Mouse (Mus musculus) liver, embryonic 14.5 days (tissue): ENCODE data around the gene Lsm7. TPM values are rescaled to one million over a fixed set of nuclear protein-coding genes. Genes with fewer than 3 reads are reported as not detected.

Experiments
- ATAC-seq: fragments of 200-750 bp; cut with Nextera tagmentation; 2 replicates; pipeline ENCODE4 v1.8.0; 2017; ENCODE audit warnings: moderate number of reproducible peaks, mild to moderate bottlenecking, moderate library complexity; ENCODE audit not compliant: insufficient read depth
- DNase-seq, 3 experiments: peaks; one replicate each; pipeline ENCODE4 v3.0.0-alpha.2; 2012 to 2013; ENCODE audit warnings: low read depth in 3 of 3, low spot score in 3 of 3
- H3K27ac ChIP-seq: fragments of 300-500 bp; sonication (generic); 2 replicates; pipeline ENCODE4 v1.5.1; 2014; ENCODE audit warnings: moderate library complexity, mild to moderate bottlenecking, control low read depth, inconsistent platforms
- H3K27me3 ChIP-seq: fragments of 300-500 bp; sonication (generic); 2 replicates; pipeline ENCODE4 v1.6.1; 2014; ENCODE audit warnings: mild to moderate bottlenecking, low read length, moderate library complexity; ENCODE audit not compliant: control insufficient read depth, insufficient read depth
- H3K36me3 ChIP-seq: fragments of 300-500 bp; sonication (generic); replicated peaks from 2 replicates; pipeline ENCODE4 v1.6.1; 2014; ENCODE audit warnings: low read depth; ENCODE audit not compliant: control insufficient read depth, insufficient read depth
- H3K4me1 ChIP-seq, 2 experiments: fragments of 200-500 bp in 1 of 2; fragments of 300-500 bp in 1 of 2; sonication (generic) in 1 of 2; replicated peaks; 2 replicates each; pipeline ENCODE4 v1.6.1; 2012 to 2014; ENCODE audit warnings: antibody characterized with exemption in 1 of 2, inconsistent platforms in 1 of 2, low read length in 1 of 2; ENCODE audit not compliant: control insufficient read depth in 2 of 2, insufficient read depth in 2 of 2
- H3K4me2 ChIP-seq: fragments of 300-500 bp; sonication (generic); 2 replicates; pipeline ENCODE4 v1.6.1; 2014; ENCODE audit warnings: low read depth, mild to moderate bottlenecking, control low read depth, moderate library complexity
- H3K4me3 ChIP-seq, 2 experiments: fragments of 200-500 bp in 1 of 2; fragments of 300-500 bp in 1 of 2; sonication (generic) in 1 of 2; 2 replicates each; pipeline ENCODE4 v1.5.1; 2012 to 2014; ENCODE audit warnings: low read depth in 2 of 2, low read length in 2 of 2, mild to moderate bottlenecking in 2 of 2, control low read depth in 1 of 2, inconsistent platforms in 1 of 2, moderate library complexity in 1 of 2; ENCODE audit not compliant: insufficient read depth in 1 of 2
- H3K9ac ChIP-seq: fragments of 300-500 bp; sonication (generic); replicated peaks from 2 replicates; pipeline ENCODE4 v1.6.1; 2014; ENCODE audit warnings: mild to moderate bottlenecking, control low read depth, moderate library complexity
- H3K9me3 ChIP-seq: fragments of 300-500 bp; sonication (generic); 2 replicates; pipeline ENCODE4 v1.6.1; 2016; ENCODE audit warnings: low read length, mixed read lengths; ENCODE audit not compliant: control insufficient read depth
- CTCF ChIP-seq: IDR thresholded peaks from 2 replicates; pipeline ENCODE4 v1.5.1; 2016; ENCODE audit warnings: antibody characterized with exemption, low read depth, control low read depth
- EP300 ChIP-seq: IDR thresholded peaks from 2 replicates; pipeline ENCODE4 v1.6.1; 2016; ENCODE audit warnings: antibody characterized with exemption, low read depth
- WGBS: fragments of 180-500 bp; shearing (Covaris S2); extraction: QIAGEN DNeasy Blood & Tissue Kit; methylation state at CpG from one replicate; pipeline ENCODE4 v1.1.7; 2014; ENCODE audit not compliant: insufficient replicate concordance; 5-methylcytosine and 5-hydroxymethylcytosine counted together
- polyA plus RNA-seq, 2 experiments: library from polyadenylated mRNA; depleted of rRNA in 1 of 2; stranded (reverse) in 1 of 2; unstranded in 1 of 2; fragments of >200 nt; fragmentation: Nextera tagmentation in 1 of 2; extraction: Ambion mirVana in 1 of 2; gene quantifications; 2 replicates each; pipeline versions ENCODE4 v1.2.1 to v1.2.3; 2012 to 2014

Lsm7 gene
- polyA plus RNA-seq, 2 experiments, result 178 to 215 TPM

DNA sequence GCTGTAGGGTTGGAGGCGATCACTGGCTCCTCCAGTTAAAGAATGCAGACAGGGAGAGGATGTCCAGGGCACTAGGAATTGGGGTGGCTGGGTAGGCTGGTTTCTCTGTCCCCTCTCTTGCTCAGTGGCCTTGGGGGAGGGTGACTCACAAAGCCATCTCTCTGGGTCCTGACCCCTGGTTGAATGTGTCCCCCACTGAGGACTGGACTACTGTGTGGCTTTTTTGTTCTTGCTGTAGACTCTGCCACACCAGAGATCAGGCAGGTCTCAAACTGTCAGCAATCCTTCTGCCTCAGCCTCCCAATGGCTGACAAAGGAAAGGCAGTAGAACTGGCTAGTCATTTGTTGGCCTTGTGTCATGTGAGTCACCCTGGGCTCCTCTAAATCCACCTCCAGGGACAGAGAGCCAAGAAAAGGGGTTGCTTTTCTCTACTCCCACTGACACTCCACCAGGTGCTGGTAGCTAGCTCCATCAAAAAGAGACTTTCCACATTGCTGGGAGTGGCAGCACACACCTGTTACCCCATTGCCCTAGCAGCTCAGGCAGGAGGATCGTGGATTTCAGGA lies 16.6 kb downstream of the Lsm7 start:
- Histone ChIP-seq H3K36me3 (no peaks in the 10 kb centered on the region), H3K9me3 (no peaks in the 10 kb centered on the region), H3K4me3 (no peak overlapping the region), H3K4me2 (no peak overlapping the region), H3K9ac (no peak overlapping the region), H3K27me3 (peaks cover 59% of the 10 kb centered on the region), H3K27ac (no peak overlapping the region), H3K4me1 (no peaks in the 10 kb centered on the region)
- no peak for ATAC-seq
- TF ChIP-seq CTCF (no peak), EP300 (no peak)
- DNase-seq, result no peak
- 54% methylated on average over 2 of the region's 2 CpGs for WGBS

DNA sequence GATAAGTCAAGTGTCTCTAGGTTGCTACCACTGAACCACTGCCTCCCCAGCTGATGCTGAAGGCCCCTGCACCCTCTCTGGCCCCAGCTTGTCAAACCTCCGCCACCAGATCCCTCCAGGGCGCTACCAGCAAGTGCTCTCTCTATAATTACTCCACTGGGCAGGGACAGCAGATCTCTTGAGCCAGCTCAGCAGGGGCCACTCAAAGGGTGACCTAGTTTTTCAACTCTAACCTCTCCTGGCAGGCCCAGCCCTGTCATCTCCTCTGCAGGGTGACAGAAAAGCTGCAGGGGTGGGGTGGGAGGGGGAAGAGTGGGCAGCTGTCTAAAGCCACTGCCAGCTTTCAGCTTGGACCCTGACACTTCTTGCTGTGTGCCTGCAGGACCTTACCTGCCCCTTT lies 17.2 kb downstream of the Lsm7 start:
- ATAC-seq (no peak), DNase-seq (no peak)
- no peaks in the 10 kb centered on the region for H3K36me3 ChIP-seq
- WGBS, result 42% methylated on average over 2 of the region's 2 CpGs
- H3K9ac ChIP-seq, result no peak overlapping the region
- H3K4me1 ChIP-seq, result no peaks in the 10 kb centered on the region
- H3K9me3 ChIP-seq, result no peaks in the 10 kb centered on the region
- TF ChIP-seq EP300, result no peak
- TF ChIP-seq CTCF, result no peak
- H3K27me3 ChIP-seq, result peaks cover 54% of the 10 kb centered on the region
- no peak overlapping the region for H3K27ac ChIP-seq
- no peak overlapping the region for H3K4me3 ChIP-seq
- H3K4me2 ChIP-seq, result no peak overlapping the region

DNA sequence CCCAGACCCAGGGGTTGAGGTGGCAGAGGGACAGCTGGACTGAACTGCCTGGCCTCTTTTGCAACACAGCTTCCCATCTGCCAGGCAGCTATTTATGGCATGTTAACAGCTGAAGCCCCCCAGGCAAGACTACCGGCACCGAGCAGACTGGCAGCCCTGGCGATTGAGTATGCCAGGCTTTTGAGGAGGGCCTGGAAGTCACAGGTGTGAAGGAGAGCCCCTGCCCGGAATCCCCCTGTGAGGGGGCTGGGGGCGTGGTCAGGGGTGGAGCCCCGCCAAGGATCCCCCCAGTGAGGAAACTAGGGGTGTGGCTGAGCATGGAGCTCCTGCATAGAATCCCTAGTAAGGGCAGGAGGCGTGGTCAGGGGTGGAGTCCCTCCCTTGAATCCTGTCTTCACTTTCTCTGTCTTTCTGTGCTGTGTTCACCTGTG lies 18.0 kb downstream of the Lsm7 start:
- ATAC-seq (no peak), DNase-seq (no peak)
- Histone ChIP-seq H3K4me3 (no peak overlapping the region), H3K9me3 (no peaks in the 10 kb centered on the region), H3K27me3 (peaks cover 45% of the 10 kb centered on the region), H3K9ac (no peak overlapping the region), H3K36me3 (no peaks in the 10 kb centered on the region), H3K4me2 (no peak overlapping the region), H3K27ac (no peak overlapping the region), H3K4me1 (no peaks in the 10 kb centered on the region)
- WGBS, result 39% methylated on average over 7 of the region's 7 CpGs
- TF ChIP-seq EP300, result no peak
- TF ChIP-seq CTCF, result no peak

DNA sequence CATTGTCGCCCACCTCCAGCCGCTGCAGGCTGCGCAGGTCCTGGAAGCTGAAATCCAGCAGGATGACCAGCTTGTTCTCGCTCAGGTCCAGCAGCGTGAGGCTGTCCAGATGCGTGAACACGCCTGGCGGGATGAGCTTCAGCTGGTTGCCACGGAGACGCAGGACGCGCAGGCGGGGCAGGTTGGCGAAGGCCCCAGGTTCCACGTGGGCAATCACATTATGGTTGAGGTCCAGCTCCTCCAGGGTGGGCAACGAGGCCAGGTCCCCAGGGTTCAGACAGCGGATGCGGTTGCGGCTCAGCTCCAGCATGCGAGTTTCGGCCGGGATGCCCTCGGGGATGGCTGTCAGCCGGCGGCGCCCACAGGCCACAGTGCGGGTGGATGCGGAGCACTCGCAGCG lies 19.4 kb downstream of the Lsm7 start:
- Histone ChIP-seq H3K9ac (no peak overlapping the region), H3K4me2 (no peak overlapping the region), H3K4me3 (no peak overlapping the region), H3K9me3 (no peaks in the 10 kb centered on the region), H3K36me3 (peaks cover under 1% of the 10 kb centered on the region; the same call in 1 of the 2 replicates), H3K27ac (no peak overlapping the region), H3K27me3 (peaks cover 39% of the 10 kb centered on the region), H3K4me1 (peaks cover 2 to 5% of the 10 kb centered on the region in 2 experiments)
- 47% methylated on average over 30 of the region's 30 CpGs for WGBS
- no peak for ATAC-seq
- DNase-seq, result no peak
- no peak for TF ChIP-seq EP300
- TF ChIP-seq CTCF, result no peak

DNA sequence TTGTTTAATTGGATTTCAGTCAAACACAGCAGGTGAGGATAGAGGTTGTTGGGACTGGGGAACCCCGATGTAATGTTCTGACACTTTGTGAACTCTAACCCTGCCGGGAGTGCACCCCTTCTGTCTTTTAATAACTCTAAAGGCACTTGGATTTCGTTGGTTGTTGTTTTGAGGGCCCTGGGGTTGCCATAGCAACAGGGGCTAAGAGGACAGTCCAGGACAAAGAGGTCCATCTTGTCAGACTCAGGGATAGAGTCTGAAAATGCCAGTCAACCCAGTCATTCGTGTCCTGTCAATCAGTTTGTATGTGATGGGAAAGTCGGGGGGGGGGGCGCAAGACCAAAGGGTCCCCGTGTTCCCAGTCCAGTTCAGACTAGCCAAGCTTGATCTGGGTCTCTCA lies 22.2 kb downstream of the Lsm7 start:
- no peak for ATAC-seq
- Histone ChIP-seq H3K27me3 (peaks cover 37% of the 10 kb centered on the region), H3K4me2 (no peak overlapping the region), H3K36me3 (peaks cover 26% of the 10 kb centered on the region), H3K9me3 (no peaks in the 10 kb centered on the region), H3K27ac (no peak overlapping the region), H3K4me3 (no peak overlapping the region), H3K4me1 (peaks cover 16 to 23% of the 10 kb centered on the region in 2 experiments), H3K9ac (no peak overlapping the region)
- TF ChIP-seq EP300 (no peak), CTCF (no peak)
- WGBS, result 60% methylated on average over 7 of the region's 7 CpGs
- no peak for DNase-seq
